Mouse (Mus musculus): Measurements from ENCODE around the gene Rasa2. TPM values are rescaled to one million over a fixed set of nuclear protein-coding genes. Genes with fewer than 3 reads are reported as not detected.
"Not testable (repeated sequence)": the region's sequence is repeated elsewhere in the genome, so short reads cannot be mapped to it uniquely, and the experiment has no call there.

The Rasa2 gene
- 17.4 and 18.3 TPM in 2 replicates for polyA plus RNA-seq (2015; fragmentation: Nextera tagmentation; extraction: Ambion mirVana)

- H3K9me3 ChIP-seq = no peaks in the 10 kb centered on the region
- no peaks in the 10 kb centered on the region for H3K27me3 ChIP-seq (replicated peaks)
- H3K27ac ChIP-seq = peak within 1 kb of the TSS; percentile 97
- peaks cover 5% of the 10 kb centered on the region; the same call in 1 of the 2 replicates for H3K4me1 ChIP-seq
- 1% methylated on average over 49 of the region's 52 CpGs for WGBS
- peak within 1 kb of the TSS; percentile 77 for H3K9ac ChIP-seq
- H3K4me2 ChIP-seq = peak within 1 kb of the TSS; percentile 87
- peak; percentile 98 for ATAC-seq (ENCODE audit: insufficient read depth, low FRiP score, low read depth)
- no peaks in the 10 kb centered on the region for H3K36me3 ChIP-seq
- H3K4me3 ChIP-seq (replicated peaks) = peak within 1 kb of the TSS; percentile 85
Observed at GRCm38 (mm10) chr9:96631389-96632072, at the start of gene Rasa2. TSS of gene Rasa2 (minus strand) at chr9:96631617.

GRCm38 (mm10) chr9:96678611-96679010 lies 47.2 kb upstream of the Rasa2 start:
- no peak overlapping the region for H3K27ac ChIP-seq
- H3K4me2 ChIP-seq = no peak overlapping the region
- no peaks in the 10 kb centered on the region for H3K9me3 ChIP-seq
- WGBS = 78% methylated on average over 5 of the region's 5 CpGs
- H3K4me3 ChIP-seq (replicated peaks) = no peak overlapping the region
- no peak overlapping the region for H3K9ac ChIP-seq
- H3K36me3 ChIP-seq = 0 out of 2 replicates have a peak, but pooled peaks cover 4% of the 10 kb centered on the region
- no peaks in the 10 kb centered on the region for H3K4me1 ChIP-seq
- ATAC-seq (ENCODE audit: insufficient read depth, low FRiP score, low read depth) = no peak
- H3K27me3 ChIP-seq (replicated peaks) = no peaks in the 10 kb centered on the region

- H3K4me1 ChIP-seq; H3K27ac ChIP-seq; ATAC-seq (ENCODE audit: insufficient read depth, low FRiP score, low read depth); H3K9me3 ChIP-seq; H3K36me3 ChIP-seq; H3K4me2 ChIP-seq; H3K27me3 ChIP-seq (replicated peaks); H3K9ac ChIP-seq; H3K4me3 ChIP-seq (replicated peaks): not testable (repeated sequence)
- 78% methylated on average over 5 of the region's 5 CpGs for WGBS
Observed at GRCm38 (mm10) chr9:96677711-96678110, 46.3 kb upstream of the Rasa2 start.

DNA sequence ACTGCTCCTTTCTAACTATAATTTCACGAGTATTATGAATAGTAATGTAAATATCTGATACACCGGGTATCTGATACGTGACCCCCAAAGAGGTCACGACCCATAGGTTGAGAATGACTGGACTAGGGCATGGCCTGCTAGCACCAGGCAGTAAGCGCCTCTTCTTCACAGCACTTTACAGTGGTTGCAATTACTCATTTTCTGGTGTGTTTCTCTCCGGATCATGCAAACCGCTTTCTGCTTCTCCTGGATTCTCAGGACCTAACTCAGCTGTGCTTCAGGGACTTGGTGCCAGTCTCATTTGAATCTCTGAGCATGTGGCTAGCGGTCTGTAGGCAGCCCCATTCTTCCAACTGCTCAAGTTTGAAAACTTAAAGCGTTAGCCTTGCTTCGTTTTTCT lies 45.3 kb upstream of the Rasa2 start:
- H3K4me3 ChIP-seq (replicated peaks) = no peak overlapping the region
- H3K36me3 ChIP-seq = 0 out of 2 replicates have a peak, but pooled peaks cover under 1% of the 10 kb centered on the region
- H3K4me2 ChIP-seq = no peak overlapping the region
- ATAC-seq (ENCODE audit: insufficient read depth, low FRiP score, low read depth) = no peak
- no peak overlapping the region for H3K9ac ChIP-seq
- 83% methylated on average over 10 of the region's 10 CpGs for WGBS
- no peak overlapping the region for H3K27ac ChIP-seq
- no peaks in the 10 kb centered on the region for H3K9me3 ChIP-seq
- no peaks in the 10 kb centered on the region for H3K4me1 ChIP-seq
- H3K27me3 ChIP-seq (replicated peaks) = no peaks in the 10 kb centered on the region

GRCm38 (mm10) chr9:96675763-96676640 lies 44.6 kb upstream of the Rasa2 start:
- Histone ChIP-seq H3K4me2 (no peak overlapping the region), H3K4me3 (replicated peaks) (no peak overlapping the region), H3K4me1 (no peaks in the 10 kb centered on the region), H3K9ac (no peak overlapping the region), H3K27me3 (replicated peaks) (no peaks in the 10 kb centered on the region), H3K9me3 (no peaks in the 10 kb centered on the region), H3K27ac (no peak overlapping the region), H3K36me3 (no peaks in the 10 kb centered on the region)
- no peak for ATAC-seq (ENCODE audit: insufficient read depth, low FRiP score, low read depth)
- WGBS = 79% methylated on average over 8 of the region's 8 CpGs

- no peak for ATAC-seq (ENCODE audit: insufficient read depth, low FRiP score, low read depth)
- 37% methylated on average over 5 of the region's 5 CpGs for WGBS
- H3K4me2 ChIP-seq = no peak overlapping the region
Observed at GRCm38 (mm10) chr9:96675071-96675762, 43.8 kb upstream of the Rasa2 start.

DNA sequence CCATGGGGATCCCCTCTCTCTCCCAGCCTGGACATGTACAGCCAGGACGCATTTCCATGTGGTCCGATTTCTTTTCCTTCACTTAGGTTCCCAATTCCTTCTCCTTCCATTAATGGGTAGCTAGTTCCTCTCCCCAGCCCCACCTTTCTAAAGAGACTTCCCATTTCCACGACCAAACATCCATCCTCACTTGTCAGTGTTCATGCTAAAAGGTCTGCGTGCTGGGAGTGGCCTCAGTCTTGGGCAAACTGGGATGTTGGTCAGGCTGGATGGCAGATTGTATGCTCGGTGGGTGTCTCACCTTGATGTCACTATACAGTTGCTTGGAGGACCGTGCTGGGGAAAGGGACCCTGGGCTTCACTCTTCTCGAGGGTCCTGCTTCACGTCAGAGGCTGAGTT lies 42.9 kb upstream of the Rasa2 start:
- no peak overlapping the region for H3K4me3 ChIP-seq (replicated peaks)
- H3K9ac ChIP-seq = no peak overlapping the region
- ATAC-seq (ENCODE audit: insufficient read depth, low FRiP score, low read depth) = no peak
- H3K9me3 ChIP-seq = no peaks in the 10 kb centered on the region
- H3K36me3 ChIP-seq = no peaks in the 10 kb centered on the region
- 83% methylated on average over 8 of the region's 8 CpGs for WGBS
- no peak overlapping the region for H3K4me2 ChIP-seq
- no peak overlapping the region for H3K27ac ChIP-seq
- no peaks in the 10 kb centered on the region for H3K4me1 ChIP-seq
- H3K27me3 ChIP-seq (replicated peaks) = no peaks in the 10 kb centered on the region

More at GRCm38 (mm10) chr9:96675071-96675762, 43.8 kb upstream of the Rasa2 start:
- no peak overlapping the region for H3K9ac ChIP-seq
- H3K4me1 ChIP-seq = no peaks in the 10 kb centered on the region
- H3K4me3 ChIP-seq (replicated peaks) = no peak overlapping the region
- no peak overlapping the region for H3K27ac ChIP-seq
- H3K9me3 ChIP-seq = no peaks in the 10 kb centered on the region
- H3K36me3 ChIP-seq = no peaks in the 10 kb centered on the region
- H3K27me3 ChIP-seq (replicated peaks) = no peaks in the 10 kb centered on the region

GRCm38 (mm10) chr9:96672466-96672865 lies 41.0 kb upstream of the Rasa2 start:
- Histone ChIP-seq H3K36me3 (no peaks in the 10 kb centered on the region), H3K9me3 (no peaks in the 10 kb centered on the region), H3K4me2 (no peak overlapping the region), H3K4me1 (no peaks in the 10 kb centered on the region), H3K27me3 (replicated peaks) (no peaks in the 10 kb centered on the region), H3K4me3 (replicated peaks) (no peak overlapping the region), H3K27ac (no peak overlapping the region), H3K9ac (no peak overlapping the region)
- WGBS = 76% methylated on average over 2 of the region's 2 CpGs
- ATAC-seq (ENCODE audit: insufficient read depth, low FRiP score, low read depth) = no peak

DNA sequence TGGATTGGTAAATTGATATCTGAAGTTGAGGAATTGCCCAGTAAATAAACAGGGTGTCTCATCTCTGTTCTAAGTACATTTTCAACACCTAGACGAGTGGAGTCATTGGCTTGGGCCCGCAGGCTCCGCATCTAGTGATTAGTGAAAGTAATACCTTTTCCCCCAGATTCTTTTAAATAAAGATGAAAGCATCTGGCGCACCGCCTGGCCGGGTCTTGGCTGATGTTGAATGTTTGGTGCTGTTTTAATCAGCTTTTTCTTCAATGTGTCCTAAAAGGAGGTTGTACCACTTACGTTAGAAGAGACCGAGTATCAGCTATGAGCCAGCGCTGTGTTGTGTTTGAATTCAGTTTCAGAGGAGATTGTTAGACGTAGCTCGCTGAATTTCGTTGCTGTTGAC lies 39.8 kb upstream of the Rasa2 start:
- Histone ChIP-seq H3K9me3 (no peaks in the 10 kb centered on the region), H3K4me3 (replicated peaks) (no peak overlapping the region), H3K9ac (no peak overlapping the region), H3K27ac (no peak overlapping the region), H3K4me2 (no peak overlapping the region), H3K27me3 (replicated peaks) (no peaks in the 10 kb centered on the region), H3K4me1 (no peaks in the 10 kb centered on the region), H3K36me3 (no peaks in the 10 kb centered on the region)
- ATAC-seq (ENCODE audit: insufficient read depth, low FRiP score, low read depth) = no peak
- WGBS = 88% methylated on average over 12 of the region's 12 CpGs

DNA sequence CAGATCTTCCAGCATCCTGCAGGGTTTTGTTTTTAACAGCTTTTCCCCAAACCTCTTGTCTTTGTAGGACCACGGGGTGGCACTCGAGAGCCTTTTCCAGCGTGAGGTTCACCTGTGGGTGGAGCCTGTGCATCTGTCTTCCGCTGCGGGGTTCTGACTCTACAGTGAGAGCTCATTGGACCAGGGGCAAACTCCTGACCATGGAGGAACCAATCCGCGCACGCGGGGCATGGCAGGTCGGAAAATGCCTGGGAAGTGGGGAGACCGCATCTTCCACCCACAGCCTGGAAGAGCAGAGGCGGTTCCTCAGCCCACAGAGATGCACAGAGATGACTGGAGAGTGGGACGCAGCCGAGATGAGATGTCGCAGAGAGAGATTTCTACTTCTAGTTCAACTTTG lies 38.5 kb upstream of the Rasa2 start:
- Histone ChIP-seq H3K36me3 (no peaks in the 10 kb centered on the region), H3K27ac (peak overlapping the region; percentile 55; the same call in 1 of the 2 replicates), H3K27me3 (replicated peaks) (no peaks in the 10 kb centered on the region), H3K9me3 (no peaks in the 10 kb centered on the region), H3K4me1 (no peaks in the 10 kb centered on the region), H3K4me3 (replicated peaks) (peak overlapping the region; percentile 41), H3K4me2 (peak overlapping the region; percentile 70), H3K9ac (no peak overlapping the region)
- 3% methylated on average over 15 of the region's 15 CpGs for WGBS
- ATAC-seq (ENCODE audit: insufficient read depth, low FRiP score, low read depth) = peak; percentile 100

GRCm38 (mm10) chr9:96668628-96669027 lies 37.2 kb upstream of the Rasa2 start:
- no peak for ATAC-seq (ENCODE audit: insufficient read depth, low FRiP score, low read depth)
- no peak overlapping the region for H3K4me2 ChIP-seq

More at GRCm38 (mm10) chr9:96668628-96669027, 37.2 kb upstream of the Rasa2 start:
- no peaks in the 10 kb centered on the region for H3K4me1 ChIP-seq
- no peak overlapping the region for H3K27ac ChIP-seq
- H3K9ac ChIP-seq = no peak overlapping the region
- H3K36me3 ChIP-seq = no peaks in the 10 kb centered on the region
- H3K4me3 ChIP-seq (replicated peaks) = no peak overlapping the region
- no peaks in the 10 kb centered on the region for H3K27me3 ChIP-seq (replicated peaks)
- WGBS = 40% methylated on average over 5 of the region's 5 CpGs
- no peaks in the 10 kb centered on the region for H3K9me3 ChIP-seq
